Mouse (Mus musculus) thymus, postnatal 4 days (tissue): ENCODE data around the gene Erc2.

Experiments used
- DNase-seq: peaks from one replicate; pipeline ENCODE4 v3.0.0; 2021

Erc2 gene

DNA sequence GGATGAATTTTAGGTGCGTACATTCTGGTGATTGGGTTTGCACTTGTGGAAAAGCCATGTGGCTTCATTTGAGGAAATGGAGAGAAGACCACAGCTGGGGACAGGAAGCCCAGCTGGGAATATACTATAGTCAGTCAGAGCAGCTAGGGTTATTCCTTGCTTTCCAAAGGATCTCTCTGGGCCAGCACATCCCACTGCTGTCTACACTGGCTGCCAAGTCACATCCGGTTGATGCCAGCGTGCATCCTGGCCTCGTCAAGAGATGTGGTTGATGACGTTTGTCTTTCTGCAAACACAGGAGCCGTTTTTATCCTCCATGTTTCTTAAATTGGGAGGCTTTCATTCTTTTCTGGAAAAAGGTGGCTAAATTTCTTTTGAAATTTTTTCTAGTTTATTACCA, 603.3 kb downstream of the Erc2 start:
- no peak for DNase-seq

DNA sequence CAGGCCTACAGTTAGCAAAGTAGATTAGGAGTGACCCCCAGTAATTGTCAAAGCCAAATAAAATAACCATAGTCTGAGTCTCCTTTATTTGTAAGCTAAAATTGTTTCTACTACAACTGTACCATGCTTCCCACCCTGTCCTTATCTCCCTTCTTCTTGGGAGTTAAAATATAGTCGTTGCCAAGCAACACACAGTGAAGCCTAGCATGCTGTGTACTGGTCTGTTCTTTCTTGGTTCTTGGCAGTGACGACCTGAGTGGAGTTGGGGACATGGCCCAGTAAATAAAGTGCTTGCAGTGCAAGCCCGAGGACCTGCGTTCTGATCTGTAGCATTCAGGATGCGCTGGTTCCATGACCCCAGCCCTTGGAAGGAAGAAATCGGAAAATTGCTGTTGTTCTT, 608.3 kb downstream of the Erc2 start:
- DNase-seq, result no peak

DNA sequence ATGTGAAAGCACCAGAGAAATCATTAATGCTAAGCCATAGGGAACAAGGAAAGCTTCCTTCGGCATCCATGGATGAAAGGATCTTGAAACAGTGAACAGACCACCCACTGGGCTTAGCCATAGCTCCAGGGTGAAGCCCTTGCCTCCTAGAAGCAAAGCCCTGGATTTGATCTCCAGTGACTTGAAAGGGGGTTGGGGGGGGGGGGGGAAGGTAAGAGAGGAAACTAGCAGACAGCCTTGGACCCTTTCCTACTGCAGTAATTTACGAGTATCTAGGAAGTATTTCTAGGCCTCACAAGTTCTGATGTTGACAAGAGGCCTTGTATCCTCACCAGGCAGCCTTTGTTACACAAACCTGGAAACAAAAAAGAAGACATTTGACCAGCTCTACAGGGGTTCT, 609.0 kb downstream of the Erc2 start:
- no peak for DNase-seq

DNA sequence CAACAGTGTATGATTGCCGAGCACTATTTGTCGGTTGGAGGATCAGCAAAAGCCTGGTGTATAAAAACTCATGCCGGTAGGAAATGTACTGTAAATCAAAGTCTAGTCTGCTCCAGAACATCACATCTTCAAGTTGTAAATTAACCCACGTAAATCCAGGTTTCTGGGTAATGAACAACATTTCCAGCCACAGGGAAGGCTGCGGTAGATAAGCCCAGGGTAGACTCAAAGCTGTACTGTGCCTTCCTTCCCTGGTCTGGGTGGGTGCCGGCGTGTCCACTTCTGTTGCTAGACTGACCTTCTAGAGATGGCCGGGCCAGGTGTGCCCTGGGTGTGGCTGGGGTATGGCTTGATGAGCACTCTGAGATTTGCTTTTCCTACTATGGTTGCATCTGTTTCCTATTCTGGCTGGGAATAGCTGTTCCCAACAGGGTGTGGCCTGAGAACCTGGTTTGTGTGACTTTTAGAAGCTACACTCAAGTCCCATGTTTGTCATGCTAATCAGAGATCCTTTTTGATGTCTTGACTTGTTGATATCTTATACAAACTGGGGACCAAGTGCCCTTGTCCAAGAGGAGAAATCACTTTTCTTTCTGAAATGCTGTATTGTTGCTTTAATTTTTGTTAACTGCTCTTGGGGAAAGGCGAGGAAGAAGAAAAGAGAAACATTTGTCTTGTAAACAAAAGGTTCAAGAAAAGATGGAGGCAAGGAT, 616.3 kb downstream of the Erc2 start:
- DNase-seq, result no peak

DNA sequence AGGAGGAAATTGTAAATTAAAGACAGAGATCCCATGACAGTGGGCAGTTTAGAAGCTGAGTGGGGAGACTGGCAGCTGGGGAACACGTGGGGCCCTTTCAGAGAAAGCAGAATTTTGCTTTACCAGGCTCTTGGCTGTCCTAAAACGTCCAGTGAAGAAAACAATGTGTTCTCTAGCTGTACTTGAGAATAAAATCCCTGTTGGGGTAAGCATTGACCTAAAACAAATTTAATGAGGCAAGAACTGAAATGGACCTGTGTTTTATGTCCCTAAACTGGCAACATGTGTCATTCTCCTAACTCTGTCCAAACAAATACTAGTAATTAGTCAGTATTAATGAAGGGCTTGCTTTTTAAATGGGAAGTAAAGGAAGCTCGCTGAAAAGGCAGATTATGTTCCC, 617.9 kb downstream of the Erc2 start:
- DNase-seq, result no peak

DNA sequence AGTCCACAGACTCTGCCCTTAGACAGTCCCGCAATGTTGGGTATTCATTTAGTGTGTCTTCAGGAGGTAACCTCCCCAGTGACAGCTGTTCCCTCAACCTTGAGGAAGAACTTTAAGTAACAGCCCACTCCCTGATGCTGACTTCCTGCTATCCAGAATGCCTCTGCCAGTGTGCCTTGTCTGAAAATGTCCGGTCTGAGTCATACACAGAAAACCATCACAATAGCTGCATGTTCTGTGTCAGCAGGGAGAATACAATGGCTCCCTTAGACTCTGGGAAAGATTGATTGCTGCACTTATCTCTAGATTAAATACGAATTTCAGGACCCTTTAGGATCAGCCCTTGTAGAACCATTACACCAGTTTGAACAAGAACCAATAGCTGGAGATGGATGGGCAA, 620.5 kb downstream of the Erc2 start:
- DNase-seq, result no peak

DNA sequence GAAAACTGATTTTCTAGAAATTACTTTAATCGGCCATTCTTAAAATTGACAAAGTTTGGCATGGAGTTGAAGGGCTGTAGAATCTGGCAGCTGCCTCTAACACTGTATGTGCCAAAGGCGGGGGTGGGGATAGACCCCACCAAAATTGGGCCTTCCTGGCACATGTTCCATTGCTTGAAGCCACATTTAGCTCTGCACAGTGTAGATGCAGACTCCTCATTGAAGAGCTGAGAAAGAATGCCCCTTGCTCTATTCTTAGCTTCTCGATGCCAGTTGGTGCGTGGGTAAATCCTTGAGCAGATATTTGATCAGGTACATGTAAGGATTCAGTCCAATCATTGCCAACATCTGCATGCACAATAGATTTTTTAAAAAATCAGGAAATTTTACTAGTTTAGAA, 621.2 kb downstream of the Erc2 start:
- DNase-seq, result no peak

DNA sequence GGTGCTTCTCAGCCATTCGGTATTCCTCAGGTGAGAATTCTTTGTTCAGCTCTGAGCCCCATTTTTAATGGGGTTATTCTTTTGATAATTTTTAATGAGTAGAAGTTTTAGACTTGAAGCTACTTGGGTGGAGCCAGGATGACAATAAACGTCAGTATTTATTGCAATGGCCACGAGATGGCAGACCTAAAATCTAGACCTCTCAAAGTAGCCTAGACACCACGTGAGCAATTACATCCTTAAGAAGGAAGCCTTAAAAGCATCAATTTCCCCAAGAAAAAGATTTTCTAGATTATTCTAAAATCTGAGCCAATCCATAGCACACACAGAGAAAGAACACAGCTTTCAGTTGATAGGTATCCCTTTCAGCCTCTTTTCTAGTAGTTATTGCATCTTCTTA, 640.5 kb downstream of the Erc2 start:
- no peak for DNase-seq

DNA sequence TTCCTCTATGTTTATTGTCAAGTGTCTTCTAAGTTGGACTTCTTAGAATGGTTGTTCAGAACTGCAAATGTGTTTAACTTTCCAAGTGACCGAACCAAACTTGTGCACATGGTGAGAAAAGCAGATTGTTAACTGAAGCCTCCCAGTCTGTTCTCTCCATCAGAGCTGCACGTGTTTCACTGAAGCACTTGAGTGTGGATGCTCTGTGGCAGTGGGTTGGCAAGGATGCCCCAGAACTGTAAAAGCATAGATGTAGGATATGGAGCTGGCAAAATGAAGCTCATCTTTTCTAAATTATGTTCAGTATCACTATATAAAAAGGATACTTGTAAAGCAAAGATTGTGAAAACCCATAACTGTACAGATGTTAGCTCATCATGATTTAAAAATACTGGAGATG, 645.1 kb downstream of the Erc2 start:
- no peak for DNase-seq

DNA sequence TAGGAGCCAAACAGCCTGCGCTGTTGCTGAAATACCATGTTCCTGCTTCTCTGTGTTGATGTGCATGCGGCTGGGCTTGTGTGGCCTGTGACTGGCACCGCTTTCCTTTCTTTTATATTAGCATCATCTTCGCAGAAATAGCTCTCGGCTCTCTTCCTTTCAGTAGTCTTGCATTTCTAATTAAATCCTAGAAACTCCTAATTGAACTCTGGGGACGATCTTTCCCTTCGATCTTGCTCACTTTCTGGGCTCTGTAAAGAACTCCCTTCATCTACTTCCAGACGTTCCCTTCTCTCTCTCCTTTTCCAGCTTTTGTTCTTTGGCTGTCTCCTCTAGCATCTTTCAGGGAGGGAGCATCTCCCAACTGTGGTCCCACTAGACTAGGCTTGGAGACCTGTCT, 649.6 kb downstream of the Erc2 start:
- DNase-seq, result no peak

DNA sequence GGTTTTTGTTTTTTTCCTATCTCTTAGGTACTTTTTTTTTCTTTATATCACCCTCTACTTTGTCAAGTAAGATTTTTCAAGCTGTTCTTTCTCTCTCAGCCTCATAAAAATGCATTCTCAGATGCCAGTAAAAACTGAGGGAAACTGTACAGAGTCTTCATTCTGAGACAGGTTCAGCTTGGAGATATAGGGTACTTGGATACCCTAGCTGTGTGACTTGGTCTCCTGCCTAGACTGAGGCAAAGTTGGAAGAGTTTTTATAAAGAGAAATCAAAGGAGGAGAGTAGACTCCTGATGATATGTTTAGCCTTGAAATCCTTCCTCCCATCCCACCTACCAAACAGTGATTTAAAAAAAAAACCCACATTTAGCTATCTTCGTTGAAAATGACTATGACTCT, 651.4 kb downstream of the Erc2 start:
- DNase-seq, result no peak

DNA sequence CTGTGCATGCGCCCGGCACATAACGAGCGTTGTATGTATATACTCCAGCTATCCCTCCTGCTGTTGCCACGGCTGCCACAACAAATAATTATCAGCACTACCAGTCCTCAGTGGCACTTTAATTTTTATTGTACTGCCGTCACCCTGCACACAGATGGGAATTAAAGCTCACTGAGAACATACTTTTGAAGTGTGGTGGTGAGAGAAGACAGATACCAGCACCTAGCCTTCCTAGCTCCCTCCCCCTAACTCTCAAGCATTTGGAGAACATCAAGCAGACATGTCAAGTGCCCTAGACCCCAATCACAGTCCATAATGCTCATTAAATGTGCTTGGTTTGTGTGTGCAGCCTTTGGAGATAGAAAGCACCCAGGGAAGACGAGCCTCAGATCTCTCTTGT, 652.6 kb downstream of the Erc2 start:
- no peak for DNase-seq

DNA sequence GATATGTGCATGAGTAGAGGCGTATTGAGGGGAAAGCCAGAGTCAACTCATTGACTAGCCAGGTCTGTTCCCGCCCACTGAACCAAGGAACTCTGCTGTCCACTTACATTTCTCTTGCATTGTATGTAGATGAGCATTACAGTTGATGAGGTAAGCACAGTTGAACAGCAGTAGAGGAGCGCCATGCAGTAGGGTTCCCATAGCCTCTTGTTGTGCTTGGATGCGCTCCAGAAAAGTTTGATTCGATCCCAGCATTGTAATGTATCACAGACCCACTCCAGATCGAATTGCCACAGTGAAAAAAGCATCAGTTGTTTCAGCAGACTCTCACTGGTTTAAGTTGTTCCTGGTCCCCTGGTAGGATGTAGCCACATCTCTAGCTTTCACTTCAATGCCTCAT, 656.7 kb downstream of the Erc2 start:
- DNase-seq, result no peak

DNA sequence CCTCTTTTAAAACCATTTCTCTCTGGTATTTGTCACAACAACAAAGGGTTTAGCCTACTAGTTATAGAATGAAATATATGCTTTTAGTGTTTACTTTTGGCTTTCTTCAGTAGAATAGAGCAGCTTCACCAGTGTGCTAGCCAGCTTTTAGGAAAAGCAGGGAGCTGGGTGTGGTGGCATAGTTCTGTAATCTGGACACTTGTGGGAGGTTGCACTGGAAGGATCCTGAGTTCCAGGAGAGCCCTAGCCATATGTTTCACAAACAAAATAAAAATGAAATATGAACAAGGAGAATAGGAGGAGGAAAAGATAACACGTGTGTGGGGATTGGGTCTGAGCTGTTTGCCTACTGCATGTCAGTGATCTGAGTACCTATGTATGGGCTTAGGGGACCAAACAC, 658.1 kb downstream of the Erc2 start:
- no peak for DNase-seq

DNA sequence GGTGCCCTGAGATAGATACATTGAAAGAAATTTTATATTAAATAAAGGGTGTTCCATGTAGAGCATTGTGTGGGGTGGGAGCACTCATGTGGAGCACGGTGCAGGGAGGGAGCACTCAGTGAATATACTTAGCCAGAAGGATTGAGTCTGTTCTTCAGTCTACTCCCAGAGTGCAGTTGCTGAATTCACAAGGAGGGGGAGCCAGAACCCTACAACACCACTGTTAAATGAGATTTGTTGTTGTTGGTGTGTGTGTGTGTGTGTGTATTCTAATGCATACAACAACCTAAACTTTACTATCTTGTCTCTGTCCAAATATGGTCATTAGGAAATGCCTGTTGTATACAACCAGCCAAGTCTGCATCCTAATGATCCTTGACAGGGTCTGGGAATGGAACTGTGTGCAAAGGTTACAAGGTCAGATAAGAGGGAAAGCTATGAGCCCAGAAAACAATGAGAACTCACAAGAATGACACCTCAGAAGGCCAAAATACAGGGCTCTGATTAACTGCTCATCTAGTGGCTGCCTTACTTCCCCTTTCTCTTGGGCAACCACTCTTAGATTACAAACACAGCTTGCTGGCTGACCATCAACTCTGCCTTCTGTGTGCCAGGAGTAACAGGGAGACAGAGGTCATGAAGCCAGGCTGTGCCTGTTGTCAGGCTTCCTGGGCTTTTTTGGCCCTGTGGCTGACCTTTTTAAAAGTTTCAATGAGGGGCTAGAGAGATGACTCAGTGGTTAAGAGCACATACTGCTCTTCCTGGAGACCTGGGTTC, 661.3 kb downstream of the Erc2 start:
- no peak for DNase-seq

DNA sequence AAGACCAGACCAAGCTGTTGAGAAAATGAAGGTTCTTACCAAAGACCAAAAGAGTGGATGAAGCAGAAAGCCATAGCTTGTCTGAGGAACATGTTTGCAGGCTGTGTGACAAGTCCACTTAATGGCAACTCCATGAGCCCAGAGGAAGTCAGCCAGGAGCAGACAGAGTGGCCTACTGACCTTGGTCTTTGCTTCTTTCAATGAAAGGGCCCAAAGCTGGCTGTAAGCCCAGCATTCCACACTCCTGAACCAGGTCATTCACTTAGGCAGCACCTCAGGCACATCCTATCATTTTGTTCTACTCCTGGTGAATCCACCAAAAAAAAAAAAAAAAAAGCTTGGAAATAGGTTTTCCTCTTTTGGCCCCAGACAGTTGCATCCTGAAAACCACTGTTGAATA, 664.3 kb downstream of the Erc2 start:
- DNase-seq, result no peak

DNA sequence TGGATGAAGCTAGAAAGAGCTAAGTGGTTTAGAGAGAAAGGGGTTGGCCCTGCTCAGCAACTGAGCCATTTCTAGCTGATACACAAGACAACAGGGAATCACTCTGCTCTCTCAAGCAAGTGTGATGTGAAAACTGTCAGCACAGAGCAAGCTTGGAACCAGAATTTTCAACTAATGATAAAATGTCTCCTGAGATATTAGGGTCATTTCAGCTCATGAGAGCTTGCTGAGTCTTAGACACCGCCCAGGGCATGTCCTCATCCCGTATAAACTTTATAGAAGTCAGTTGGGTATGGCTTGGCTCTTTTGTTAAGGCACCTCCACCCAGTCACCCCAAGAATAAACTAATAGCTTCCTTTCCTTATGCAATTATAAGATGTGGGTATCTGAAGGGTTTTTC, 666.0 kb downstream of the Erc2 start:
- no peak for DNase-seq

DNA sequence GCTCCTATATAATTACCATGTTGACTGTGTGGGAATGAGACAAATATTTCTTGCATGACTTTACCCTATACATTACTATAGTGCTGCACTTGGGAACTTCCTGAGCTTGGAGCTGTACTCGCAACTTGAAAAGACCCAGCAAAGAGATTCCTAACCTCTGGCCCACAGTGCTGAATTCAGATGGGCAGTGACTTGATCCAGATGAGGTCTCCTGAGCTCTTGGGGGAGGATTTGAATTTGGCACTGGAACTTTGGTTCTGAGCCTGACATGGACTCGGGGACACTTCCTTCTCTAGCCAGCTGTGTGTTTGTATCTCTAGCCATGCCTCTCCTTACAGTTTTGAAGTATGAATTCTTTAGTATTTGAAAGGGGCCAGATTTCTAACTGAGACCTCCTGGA, 666.7 kb downstream of the Erc2 start:
- DNase-seq, result no peak

DNA sequence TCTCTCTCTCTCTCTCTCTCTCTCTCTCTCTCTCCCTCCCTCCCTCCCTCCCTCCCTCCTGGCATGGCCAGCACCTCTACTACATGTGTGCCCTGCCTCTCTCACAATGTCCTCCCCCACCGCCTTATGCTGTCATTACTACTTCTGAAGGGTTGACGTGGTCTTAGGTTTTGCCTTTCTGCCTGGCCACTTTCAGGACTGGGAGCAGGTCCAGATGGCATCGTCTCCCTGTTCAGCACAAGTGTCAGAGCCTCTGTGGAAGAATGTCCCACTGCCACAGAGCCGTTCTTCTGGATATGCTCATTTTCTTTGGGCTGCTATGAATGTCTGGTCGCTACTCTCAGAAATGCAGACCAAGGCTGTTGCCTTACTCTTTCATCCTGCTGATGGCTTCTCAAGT, 671.7 kb downstream of the Erc2 start:
- DNase-seq, result no peak

DNA sequence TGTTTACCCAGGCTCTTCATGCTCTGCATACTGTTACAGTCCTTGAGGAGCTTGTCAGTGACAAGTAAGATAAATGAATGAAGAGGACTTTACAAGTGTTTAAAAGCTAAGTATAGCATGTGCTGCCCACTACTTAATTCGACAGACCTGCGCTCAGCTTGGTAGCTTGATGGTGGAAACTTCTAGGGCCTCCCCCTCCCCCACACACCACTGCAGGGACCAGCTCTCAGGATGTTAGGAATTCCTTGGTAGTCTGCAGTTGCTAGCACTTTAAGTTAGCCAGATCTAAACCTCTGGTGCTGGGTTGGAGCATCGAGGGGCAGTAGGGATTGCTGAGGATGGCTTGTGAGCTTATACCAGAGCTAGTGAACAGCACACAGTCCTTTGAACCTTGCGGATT, 672.9 kb downstream of the Erc2 start:
- DNase-seq, result no peak

DNA sequence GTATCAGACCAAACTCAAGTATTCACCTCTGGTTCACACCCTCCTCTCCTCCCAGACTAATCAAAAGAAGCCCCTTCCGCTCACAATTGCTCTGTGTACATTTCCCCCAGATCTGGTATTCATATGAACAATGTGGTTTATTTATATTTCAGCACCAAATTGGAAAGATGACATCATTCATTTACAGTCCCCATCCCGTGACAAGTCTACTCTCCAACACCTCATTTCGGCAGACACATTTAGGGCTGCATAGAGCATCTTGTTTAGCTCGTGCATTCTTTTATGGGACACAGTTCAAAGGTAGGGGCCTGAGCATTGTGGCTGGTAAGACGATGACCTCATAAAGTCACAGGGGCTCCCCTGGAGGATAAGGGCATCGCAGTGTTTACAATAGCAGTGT, 677.9 kb downstream of the Erc2 start:
- no peak for DNase-seq

DNA sequence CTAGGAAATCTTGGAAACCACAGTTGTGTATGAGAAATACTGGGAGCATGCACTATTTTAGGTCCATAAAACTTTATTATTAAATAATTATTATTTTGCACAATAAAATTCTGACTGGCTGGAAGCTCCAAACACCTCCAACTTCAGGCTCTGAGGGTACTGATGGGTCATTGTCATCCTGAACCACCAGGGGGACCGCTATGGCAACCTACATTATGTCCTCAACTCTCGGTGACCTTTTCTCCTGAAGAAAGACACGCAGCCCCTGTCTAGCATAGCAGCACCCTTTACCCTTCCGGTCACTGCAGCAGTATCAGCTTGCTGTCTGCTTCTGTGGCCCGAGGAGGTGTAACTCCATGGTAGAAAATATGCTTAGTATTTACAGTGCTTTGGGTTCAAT, 679.0 kb downstream of the Erc2 start:
- no peak for DNase-seq

DNA sequence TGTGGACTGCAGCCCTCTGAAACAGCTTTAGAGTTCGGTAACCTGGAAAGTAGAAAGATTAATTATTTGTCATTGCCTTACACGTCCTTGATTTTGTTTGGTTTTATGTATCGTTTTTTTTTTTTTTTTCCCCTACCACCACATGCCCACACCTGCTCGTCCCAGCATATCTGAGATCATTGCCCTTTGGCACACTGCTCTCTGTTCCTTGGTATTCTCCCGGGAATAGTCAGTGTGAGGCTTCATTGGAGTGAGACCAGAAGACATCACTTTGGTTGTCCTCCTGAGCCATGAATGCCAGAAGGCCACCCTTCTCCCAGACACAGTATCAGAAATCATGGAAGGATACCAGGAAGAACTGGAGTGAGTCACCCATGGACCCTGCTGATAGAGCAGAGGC, 681.9 kb downstream of the Erc2 start:
- no peak for DNase-seq

DNA sequence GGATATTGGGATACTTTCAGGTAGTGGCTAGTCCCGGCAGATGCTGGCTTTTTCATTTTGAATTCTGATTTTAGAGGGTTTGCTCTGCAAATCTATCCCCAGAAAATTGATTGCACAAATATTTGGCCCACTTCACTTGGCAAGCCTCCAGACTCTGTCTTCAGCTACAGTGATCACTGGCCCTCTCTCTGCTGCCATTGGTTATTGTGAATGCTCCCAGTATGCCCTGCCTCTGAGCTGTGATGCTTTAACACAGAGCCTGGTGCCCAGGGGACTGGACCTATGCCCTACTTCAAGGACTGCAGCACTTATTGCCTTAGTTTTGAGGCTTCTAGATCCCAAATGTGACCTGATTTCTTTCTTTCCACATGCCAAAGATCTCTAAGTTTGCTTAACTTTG, 686.4 kb downstream of the Erc2 start:
- no peak for DNase-seq

DNA sequence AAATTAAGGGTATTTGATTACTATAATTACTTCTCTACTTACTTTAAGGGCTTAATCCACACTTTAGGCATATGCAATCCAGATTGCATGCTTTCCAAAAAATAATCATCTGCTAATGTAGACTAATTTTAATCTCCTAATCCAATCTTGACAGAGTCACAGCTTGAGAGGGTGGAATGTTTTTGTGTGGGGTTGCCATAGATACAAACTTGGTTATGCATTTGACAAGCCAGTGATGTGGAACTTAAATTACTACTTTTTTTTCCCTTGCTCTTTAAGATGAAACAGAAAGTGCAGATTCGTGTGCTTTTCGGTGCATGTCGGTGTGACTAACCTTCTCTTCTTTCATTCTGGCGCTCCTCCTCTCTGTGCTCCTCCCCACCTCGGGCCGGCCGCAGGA, 694.6 kb downstream of the Erc2 start:
- no peak for DNase-seq
